Mouse (Mus musculus) liver, embryonic 14.5 days (tissue): Measurements from ENCODE around the gene Gm36028. TPM values are rescaled to one million over a fixed set of nuclear protein-coding genes. Genes with fewer than 3 reads are reported as not detected.

Experiments used
- ATAC-seq: fragments of 200-750 bp; cut with Nextera tagmentation; 2 replicates; pipeline ENCODE4 v1.8.0; 2017; ENCODE audit warnings: moderate number of reproducible peaks, mild to moderate bottlenecking, moderate library complexity; ENCODE audit not compliant: insufficient read depth
- DNase-seq, 3 experiments: peaks; one replicate each; pipeline ENCODE4 v3.0.0-alpha.2; 2012 to 2013; ENCODE audit warnings: low read depth in 3 of 3, low spot score in 3 of 3
- H3K27ac ChIP-seq: fragments of 300-500 bp; sonication (generic); 2 replicates; pipeline ENCODE4 v1.5.1; 2014; ENCODE audit warnings: moderate library complexity, mild to moderate bottlenecking, control low read depth, inconsistent platforms
- H3K27me3 ChIP-seq: fragments of 300-500 bp; sonication (generic); 2 replicates; pipeline ENCODE4 v1.6.1; 2014; ENCODE audit warnings: mild to moderate bottlenecking, low read length, moderate library complexity; ENCODE audit not compliant: control insufficient read depth, insufficient read depth
- H3K36me3 ChIP-seq: fragments of 300-500 bp; sonication (generic); replicated peaks from 2 replicates; pipeline ENCODE4 v1.6.1; 2014; ENCODE audit warnings: low read depth; ENCODE audit not compliant: control insufficient read depth, insufficient read depth
- H3K4me1 ChIP-seq, 2 experiments: fragments of 200-500 bp in 1 of 2; fragments of 300-500 bp in 1 of 2; sonication (generic) in 1 of 2; replicated peaks; 2 replicates each; pipeline ENCODE4 v1.6.1; 2012 to 2014; ENCODE audit warnings: antibody characterized with exemption in 1 of 2, inconsistent platforms in 1 of 2, low read length in 1 of 2; ENCODE audit not compliant: control insufficient read depth in 2 of 2, insufficient read depth in 2 of 2
- H3K4me2 ChIP-seq: fragments of 300-500 bp; sonication (generic); 2 replicates; pipeline ENCODE4 v1.6.1; 2014; ENCODE audit warnings: low read depth, mild to moderate bottlenecking, control low read depth, moderate library complexity
- H3K4me3 ChIP-seq, 2 experiments: fragments of 200-500 bp in 1 of 2; fragments of 300-500 bp in 1 of 2; sonication (generic) in 1 of 2; 2 replicates each; pipeline ENCODE4 v1.5.1; 2012 to 2014; ENCODE audit warnings: low read depth in 2 of 2, low read length in 2 of 2, mild to moderate bottlenecking in 2 of 2, control low read depth in 1 of 2, inconsistent platforms in 1 of 2, moderate library complexity in 1 of 2; ENCODE audit not compliant: insufficient read depth in 1 of 2
- H3K9ac ChIP-seq: fragments of 300-500 bp; sonication (generic); replicated peaks from 2 replicates; pipeline ENCODE4 v1.6.1; 2014; ENCODE audit warnings: mild to moderate bottlenecking, control low read depth, moderate library complexity
- H3K9me3 ChIP-seq: fragments of 300-500 bp; sonication (generic); 2 replicates; pipeline ENCODE4 v1.6.1; 2016; ENCODE audit warnings: low read length, mixed read lengths; ENCODE audit not compliant: control insufficient read depth
- CTCF ChIP-seq: IDR thresholded peaks from 2 replicates; pipeline ENCODE4 v1.5.1; 2016; ENCODE audit warnings: antibody characterized with exemption, low read depth, control low read depth
- EP300 ChIP-seq: IDR thresholded peaks from 2 replicates; pipeline ENCODE4 v1.6.1; 2016; ENCODE audit warnings: antibody characterized with exemption, low read depth
- WGBS: fragments of 180-500 bp; shearing (Covaris S2); extraction: QIAGEN DNeasy Blood & Tissue Kit; methylation state at CpG from one replicate; pipeline ENCODE4 v1.1.7; 2014; ENCODE audit not compliant: insufficient replicate concordance; 5-methylcytosine and 5-hydroxymethylcytosine counted together
- polyA plus RNA-seq, 2 experiments: library from polyadenylated mRNA; depleted of rRNA in 1 of 2; stranded (reverse) in 1 of 2; unstranded in 1 of 2; fragments of >200 nt; fragmentation: Nextera tagmentation in 1 of 2; extraction: Ambion mirVana in 1 of 2; gene quantifications; 2 replicates each; pipeline versions ENCODE4 v1.2.1 to v1.2.3; 2012 to 2014

The Gm36028 gene
- polyA plus RNA-seq, 2 experiments: 0.07 to 0.11 TPM

- no peaks in the 10 kb centered on the region for H3K9me3 ChIP-seq
- H3K27me3 ChIP-seq: no peaks in the 10 kb centered on the region
- no peak for TF ChIP-seq CTCF
- TF ChIP-seq EP300: no peak
- H3K4me3 ChIP-seq: peak overlapping the region; percentile 75 to 90
- no peak overlapping the region for H3K27ac ChIP-seq
- 13% methylated on average over 4 of the region's 4 CpGs for WGBS
- peaks cover 0 to 19% of the 10 kb centered on the region in 2 experiments; a peak in 3 of 4 replicates for H3K4me1 ChIP-seq
- DNase-seq (no peak), ATAC-seq (no peak)
- no peaks in the 10 kb centered on the region for H3K36me3 ChIP-seq
- peak overlapping the region; percentile 77 for H3K4me2 ChIP-seq
- peak overlapping the region; percentile 79 for H3K9ac ChIP-seq
Observed at GRCm38 (mm10) chr16:37869470-37870231, 8.7 kb upstream of the Gm36028 start.

- ATAC-seq (peak; percentile 66), DNase-seq (no peak)
- H3K36me3 ChIP-seq: no peaks in the 10 kb centered on the region
- H3K4me1 ChIP-seq: peaks cover 0 to 19% of the 10 kb centered on the region in 2 experiments; a peak in 3 of 4 replicates
- TF ChIP-seq EP300: no peak
- TF ChIP-seq CTCF: no peak
- H3K9me3 ChIP-seq: no peaks in the 10 kb centered on the region
- peak overlapping the region; percentile 79 for H3K9ac ChIP-seq
- WGBS: under 1% methylated on average over 81 of the region's 87 CpGs
- no peaks in the 10 kb centered on the region for H3K27me3 ChIP-seq
- H3K4me3 ChIP-seq: peak overlapping the region; percentile 75 to 90
- H3K27ac ChIP-seq: peak overlapping the region; percentile 17
- peak overlapping the region; percentile 77 for H3K4me2 ChIP-seq
Observed at GRCm38 (mm10) chr16:37868506-37869469, 7.8 kb upstream of the Gm36028 start.

GRCm38 (mm10) chr16:37867791-37868505, 7.0 kb upstream of the Gm36028 start, which contains the start of gene Lrrc58:
Gene Lrrc58 (plus strand): TSS chr16:37868389.
- Histone ChIP-seq H3K27ac (peak within 1 kb of the TSS; percentile 41), H3K4me3 (peak within 1 kb of the TSS; percentile 75 to 90), H3K9me3 (no peaks in the 10 kb centered on the region), H3K27me3 (no peaks in the 10 kb centered on the region), H3K9ac (peak within 1 kb of the TSS; percentile 79), H3K4me2 (peak within 1 kb of the TSS; percentile 77), H3K36me3 (no peaks in the 10 kb centered on the region), H3K4me1 (peaks cover 0 to 21% of the 10 kb centered on the region in 2 experiments; a peak in 3 of 4 replicates)
- ATAC-seq (peak; percentile 90), DNase-seq (peak; percentile 43 to 52 (median 49))
- TF ChIP-seq CTCF (no peak), EP300 (no peak)
- 2% methylated on average over 86 of the region's 86 CpGs for WGBS

GRCm38 (mm10) chr16:37865841-37866240, 4.9 kb upstream of the Gm36028 start:
- no peak overlapping the region for H3K9ac ChIP-seq
- H3K4me3 ChIP-seq: no peak overlapping the region
- H3K27me3 ChIP-seq: no peaks in the 10 kb centered on the region
- no peaks in the 10 kb centered on the region for H3K9me3 ChIP-seq
- TF ChIP-seq CTCF (no peak), EP300 (no peak)
- peaks cover 0 to 14% of the 10 kb centered on the region in 2 experiments; a peak in 3 of 4 replicates for H3K4me1 ChIP-seq
- no peaks in the 10 kb centered on the region for H3K36me3 ChIP-seq
- ATAC-seq: no peak
- 61% methylated on average over 9 of the region's 9 CpGs for WGBS
- no peak for DNase-seq
- H3K27ac ChIP-seq: no peak overlapping the region
- no peak overlapping the region for H3K4me2 ChIP-seq
